Mouse (Mus musculus) thymus, adult 2 months (tissue): ENCODE measurements around the gene Rab9.

Source experiments
- CTCF ChIP-seq: fragments of 200-500 bp; IDR thresholded peaks from 2 replicates; pipeline ENCODE4 v1.5.1; 2012; ENCODE audit warnings: mild to moderate bottlenecking, control low read depth, low read length, moderate library complexity, borderline replicate concordance; ENCODE audit not compliant: control insufficient read depth, poor library complexity, insufficient read depth; ENCODE audit errors: extremely low read depth
- POLR2A ChIP-seq: fragments of 200-500 bp; IDR thresholded peaks from 2 replicates; pipeline ENCODE4 v1.6.1; 2012; ENCODE audit warnings: mild to moderate bottlenecking, low read length, control low read depth, moderate library complexity; ENCODE audit not compliant: control insufficient read depth, poor library complexity, insufficient read depth; ENCODE audit errors: extremely low read depth

- TF ChIP-seq CTCF (no peak), POLR2A (no peak)
Measured at GRCm38 (mm10) chrX:166504421-166504820, 24.8 kb upstream of the Rab9 start.
